In the genomic region with DNA sequence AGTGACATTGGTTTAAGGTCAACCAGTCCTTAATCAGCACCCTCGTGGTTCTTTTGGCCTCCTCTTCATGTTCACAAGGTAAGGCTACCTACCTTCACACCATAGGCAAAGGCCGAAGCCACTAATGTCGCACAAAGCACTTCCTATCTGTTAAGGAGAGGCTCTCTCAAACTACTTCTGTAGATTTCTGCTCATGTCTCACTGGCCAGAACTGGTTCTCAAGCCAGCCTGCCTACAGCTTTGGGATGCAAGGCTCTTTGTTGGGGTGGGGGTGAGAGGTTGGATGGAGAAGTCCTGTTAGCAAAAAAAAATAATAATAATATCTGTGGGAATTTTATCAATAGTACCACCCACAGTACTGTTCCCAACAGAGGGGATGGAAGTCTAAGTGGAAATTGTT, we compare ENCODE assay signal across 29 mouse cellular contexts.
"Had no signal": no experiment of that assay in that cellular context is flagged by ENCODE, and none has a peak within 500 bp of the region (broad histone marks: within the 10 kb centered on the region; RNA-seq: fewer than 3 reads in every experiment).

No protein-coding gene starts in this region.

- H3K36me3 ChIP-seq: limb, embryonic 10.5 days; limb, embryonic 12.5 days; limb, embryonic 13.5 days; limb, embryonic 15.5 days; liver, embryonic 12.5 days; liver, embryonic 13.5 days; liver, embryonic 15.5 days; lung, embryonic 15.5 days; midbrain, embryonic 10.5 days; midbrain, embryonic 12.5 days; midbrain, embryonic 13.5 days; midbrain, embryonic 15.5 days; neural tube, embryonic 12.5 days; neural tube, embryonic 13.5 days had no signal

- DNase-seq: left cerebral cortex, postnatal 4 days; liver; liver, embryonic 13.5 days; liver, postnatal 0 days; lung, adult 18-20 months; lung, adult 2 months; lung, embryonic 14.5 days; lung, postnatal 10 days; lung, postnatal 14 days; lung, postnatal 36 days; lung, postnatal 4 days; midbrain, embryonic 14.5 days had no signal

- H3K9me3 ChIP-seq: limb, embryonic 10.5 days; limb, embryonic 12.5 days; limb, embryonic 13.5 days; limb, embryonic 15.5 days; liver, embryonic 12.5 days; liver, embryonic 15.5 days; lung, embryonic 15.5 days; midbrain, embryonic 10.5 days; midbrain, embryonic 12.5 days; midbrain, embryonic 13.5 days; midbrain, embryonic 15.5 days; neural tube, embryonic 12.5 days; neural tube, embryonic 13.5 days had no signal

- H3K9ac ChIP-seq: limb, embryonic 12.5 days; limb, embryonic 13.5 days; limb, embryonic 15.5 days; liver, embryonic 12.5 days; liver, embryonic 13.5 days; liver, embryonic 14.5 days; liver, embryonic 15.5 days; liver, postnatal 0 days; lung, embryonic 14.5 days; lung, embryonic 15.5 days; midbrain, embryonic 12.5 days; midbrain, embryonic 13.5 days; midbrain, embryonic 15.5 days; neural tube, embryonic 12.5 days; neural tube, embryonic 13.5 days had no signal

- H3K4me3 ChIP-seq: limb, embryonic 10.5 days; limb, embryonic 12.5 days; limb, embryonic 13.5 days; limb, embryonic 15.5 days; liver, embryonic 12.5 days; liver, embryonic 13.5 days; liver, embryonic 15.5 days; lung, embryonic 15.5 days; megakaryocyte, embryonic 14.5 days; midbrain, embryonic 10.5 days; midbrain, embryonic 12.5 days; midbrain, embryonic 13.5 days; midbrain, embryonic 15.5 days; myocyte; neural tube, embryonic 12.5 days; neural tube, embryonic 13.5 days had no signal

- H3K4me1 ChIP-seq: limb, embryonic 10.5 days; limb, embryonic 12.5 days; limb, embryonic 15.5 days; liver, embryonic 12.5 days; liver, embryonic 13.5 days; liver, embryonic 15.5 days; midbrain, embryonic 10.5 days; midbrain, embryonic 12.5 days; midbrain, embryonic 13.5 days; midbrain, embryonic 15.5 days; neural tube, embryonic 12.5 days; neural tube, embryonic 13.5 days had no signal

- H3K27ac ChIP-seq: limb, embryonic 10.5 days; limb, embryonic 12.5 days; limb, embryonic 13.5 days; limb, embryonic 15.5 days; liver, embryonic 12.5 days; liver, embryonic 13.5 days; liver, embryonic 14.5 days; liver, embryonic 15.5 days; lung, embryonic 15.5 days; macrophage; midbrain, embryonic 10.5 days; midbrain, embryonic 12.5 days; midbrain, embryonic 13.5 days; midbrain, embryonic 15.5 days; neural tube, embryonic 12.5 days; neural tube, embryonic 13.5 days had no signal
